Mouse (Mus musculus) mammary gland, adult 2 months (tissue): ENCODE results near the gene Cd46. TPM values are rescaled to one million over a fixed set of nuclear protein-coding genes. Genes with fewer than 3 reads are reported as not detected.

Source experiments
- polyA plus RNA-seq: library from polyadenylated mRNA; depleted of rRNA; stranded (reverse); fragments of >200 nt; gene quantifications from 2 replicates; pipeline ENCODE4 v1.2.3, GENCODE M21; 2012; ENCODE audit warnings: low replicate concordance; rRNA removed

Gene Cd46
- polyA plus RNA-seq, result 0.48 and 1.9 TPM in 2 replicates

DNA sequence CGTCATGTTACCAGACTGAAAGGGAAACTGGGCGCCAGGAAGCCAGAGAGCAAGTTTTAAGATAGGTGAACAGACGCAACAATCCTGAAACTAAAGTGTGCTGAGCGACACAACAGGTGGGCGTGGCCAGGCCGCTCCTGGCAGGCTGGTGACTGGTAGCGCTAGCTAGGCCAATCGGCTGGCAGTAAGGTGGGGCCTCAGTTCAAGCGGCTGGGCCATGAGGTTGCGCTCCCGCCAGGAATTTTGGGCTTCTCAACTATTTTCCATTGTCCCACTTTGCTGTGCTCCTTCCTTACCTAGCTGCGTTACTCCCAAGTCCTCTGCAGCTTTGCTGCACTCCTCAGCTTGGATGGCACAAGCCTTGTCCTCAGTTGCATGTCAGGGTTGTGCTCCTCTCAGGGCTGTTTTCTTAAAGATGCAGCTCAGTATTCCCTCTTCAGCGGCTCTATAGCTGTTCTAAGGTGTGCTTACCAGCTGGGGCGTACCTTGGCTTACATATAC, at the start of gene Cd46:
Cd46 (minus strand) TSS at position 30 of the 501 bp plus-strand sequence.

DNA sequence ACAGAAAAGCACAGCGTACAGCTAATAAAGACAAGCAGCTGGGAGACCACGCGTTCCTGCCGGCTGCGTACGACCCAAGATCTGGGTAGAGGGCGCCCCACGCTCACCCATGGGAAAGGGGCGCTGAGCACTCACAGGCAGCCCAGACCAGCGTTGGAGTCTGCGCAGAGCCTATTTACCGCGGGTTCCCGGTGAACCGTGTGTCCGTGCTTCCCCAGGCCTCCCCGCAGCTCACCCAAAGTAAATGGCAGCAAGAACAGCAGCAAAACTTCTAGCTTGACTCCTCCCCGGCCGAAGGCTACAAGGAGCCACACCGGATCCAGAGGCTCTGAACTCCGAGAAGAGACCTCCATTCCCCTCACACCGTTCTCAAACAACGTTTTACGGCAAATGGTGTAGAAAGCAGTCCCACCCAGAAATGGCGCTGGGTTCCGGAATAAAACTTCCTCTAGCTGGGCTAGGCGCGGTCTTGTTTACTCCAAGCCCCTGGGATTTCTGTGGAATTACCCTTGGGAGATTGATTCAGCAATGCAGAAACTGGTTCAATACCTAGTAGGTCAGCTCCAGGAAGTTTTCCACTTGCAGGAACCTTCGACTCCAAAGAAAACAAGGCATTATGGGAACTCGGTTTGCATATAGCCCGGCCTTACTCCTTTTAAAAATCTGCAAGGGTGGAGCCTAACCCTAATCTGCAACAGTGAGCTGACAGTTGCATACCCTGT, 39.1 kb upstream of the Cd46 start, which contains the start of gene Cr1l:
Cr1l (minus strand) TSS at position 634 of the 722 bp plus-strand sequence.

Other genes starting within 250 kb of the Cd46 start
- gene Cd34, start 153.4 kb downstream of the Cd46 start, polyA plus RNA-seq, result 80.0 and 199 TPM in 2 replicates
- 34.5 and 102 TPM in 2 replicates for gene Cr1l, start 39.3 kb upstream of the Cd46 start, polyA plus RNA-seq
- 7.6 and 17.2 TPM in 2 replicates for gene Cr2, start 84.5 kb upstream of the Cd46 start, polyA plus RNA-seq